Mouse (Mus musculus): ENCODE data around the gene Taok2. TPM values are rescaled to one million over a fixed set of nuclear protein-coding genes. Genes with fewer than 3 reads are reported as not detected.
"Not testable (repeated sequence)": the region's sequence is repeated elsewhere in the genome, so short reads cannot be mapped to it uniquely, and the experiment has no call there.

Gene Taok2
- polyA plus RNA-seq (2015; fragmentation: Nextera tagmentation; extraction: Ambion mirVana) = 48.7 and 50.5 TPM in 2 replicates

DNA sequence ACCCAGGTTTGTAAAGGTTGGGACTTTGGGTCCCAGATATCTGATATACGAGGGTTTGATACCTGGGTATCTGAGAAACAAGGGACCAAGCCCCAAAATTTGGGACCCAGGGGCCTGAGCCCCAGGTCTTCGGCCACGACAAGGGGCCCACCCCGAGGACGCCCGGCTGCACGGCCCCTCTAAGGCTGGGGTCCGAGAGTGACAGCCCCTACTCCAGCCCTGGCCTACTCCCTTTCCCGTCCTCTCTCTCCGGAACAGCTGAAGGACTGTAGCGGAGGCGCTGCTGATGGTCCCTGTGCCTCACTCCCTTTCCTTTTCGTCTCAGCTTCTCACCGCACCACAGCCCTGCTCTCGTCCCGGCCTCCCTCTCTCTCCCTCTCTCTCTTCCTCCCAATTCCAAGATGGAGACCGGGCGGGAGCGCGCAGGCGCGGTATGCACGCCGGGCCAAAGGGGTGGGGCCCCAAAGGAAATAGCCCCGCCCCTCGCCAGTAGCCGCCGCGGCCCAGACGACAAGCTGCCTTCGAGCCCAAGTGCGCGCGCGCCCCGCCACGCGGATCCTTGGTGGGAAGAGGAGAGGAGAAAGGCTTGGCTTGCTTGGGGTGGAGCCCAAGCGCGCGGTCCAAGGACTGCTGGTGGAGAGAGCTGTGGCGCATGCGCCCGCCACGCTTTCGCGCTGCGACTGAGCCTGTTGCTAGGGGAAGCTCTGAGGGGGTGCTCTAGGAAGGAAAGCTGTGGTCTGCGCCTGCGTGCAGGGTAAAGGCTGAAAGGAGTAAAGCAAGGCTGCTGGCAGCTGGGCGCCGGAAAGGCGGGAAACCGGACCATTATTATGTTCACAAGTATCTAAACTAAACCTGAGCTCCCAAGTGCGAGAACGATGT, at the start of gene Taok2:
Taok2 (minus strand) TSS at position 418 of the 879 bp plus-strand sequence.
- Histone ChIP-seq H3K4me1 (replicated peaks) (peaks cover 40% of the 10 kb centered on the region), H3K4me2 (peak within 1 kb of the TSS; percentile 99), H3K27ac (replicated peaks) (peak within 1 kb of the TSS; percentile 95), H3K9ac (peak within 1 kb of the TSS; percentile 94), H3K9me3 (no peaks in the 10 kb centered on the region), H3K36me3 (peaks cover 13% of the 10 kb centered on the region), H3K4me3 (peak within 1 kb of the TSS; percentile 91), H3K27me3 (no peaks in the 10 kb centered on the region)
- WGBS = under 1% methylated on average over 55 of the region's 56 CpGs
- peak; percentile 98 for ATAC-seq (ENCODE audit: low read depth)

- ATAC-seq (ENCODE audit: low read depth) = no peak
- H3K36me3 ChIP-seq = peaks cover 48% of the 10 kb centered on the region
- no peak overlapping the region for H3K4me3 ChIP-seq
- H3K4me1 ChIP-seq (replicated peaks) = peaks cover 19% of the 10 kb centered on the region
- H3K27me3 ChIP-seq = no peaks in the 10 kb centered on the region
- H3K9ac ChIP-seq = no peak overlapping the region
- no peak overlapping the region for H3K27ac ChIP-seq (replicated peaks)
- H3K4me2 ChIP-seq = no peak overlapping the region
- no peaks in the 10 kb centered on the region for H3K9me3 ChIP-seq
- 88% methylated on average over 2 of the region's 2 CpGs for WGBS
Measured at GRCm38 (mm10) chr7:126932652-126933051, 48.1 kb upstream of the Taok2 start.

DNA sequence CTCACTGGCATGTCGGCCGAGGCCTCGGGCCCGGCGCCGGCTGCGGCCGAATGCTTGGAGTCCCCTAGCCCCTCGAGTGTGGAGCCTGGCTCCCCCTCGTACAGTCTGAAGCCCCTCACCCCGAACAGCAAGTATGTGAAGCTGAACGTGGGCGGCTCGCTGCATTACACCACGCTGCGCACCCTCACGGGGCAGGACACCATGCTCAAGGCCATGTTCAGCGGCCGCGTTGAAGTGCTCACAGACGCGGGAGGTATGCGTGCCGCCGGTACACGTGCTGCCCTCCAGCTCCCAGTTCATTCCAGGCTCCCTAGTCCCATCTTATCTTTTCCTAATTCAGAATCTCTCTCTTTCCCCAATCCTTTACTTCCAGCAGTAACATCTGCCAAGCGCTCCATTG, 44.5 kb upstream of the Taok2 start:
- Histone ChIP-seq H3K9me3 (no peaks in the 10 kb centered on the region), H3K4me3 (peak overlapping the region; percentile 80), H3K9ac (peak overlapping the region; percentile 77), H3K36me3 (peaks cover 18% of the 10 kb centered on the region; the same call in 1 of the 2 replicates), H3K4me1 (replicated peaks) (peaks cover 19% of the 10 kb centered on the region), H3K27ac (replicated peaks) (peak overlapping the region; percentile 80), H3K4me2 (peak overlapping the region; percentile 86), H3K27me3 (no peaks in the 10 kb centered on the region)
- 1% methylated on average over 27 of the region's 27 CpGs for WGBS
- ATAC-seq (ENCODE audit: low read depth) = peak; percentile 74

GRCm38 (mm10) chr7:126928384-126929037, 44.0 kb upstream of the Taok2 start, which contains the start of gene Kctd13:
Gene Kctd13 (plus strand): TSS chr7:126928879.
- 3% methylated on average over 56 of the region's 56 CpGs for WGBS
- peak; percentile 98 for ATAC-seq (ENCODE audit: low read depth)

GRCm38 (mm10) chr7:126926299-126926698, 41.8 kb upstream of the Taok2 start:
- 66% methylated on average over 3 of the region's 3 CpGs for WGBS
- no peak overlapping the region for H3K9ac ChIP-seq
- no peak for ATAC-seq (ENCODE audit: low read depth)
- no peaks in the 10 kb centered on the region for H3K9me3 ChIP-seq
- H3K36me3 ChIP-seq = peaks cover 2% of the 10 kb centered on the region; the same call in 1 of the 2 replicates
- H3K4me2 ChIP-seq = no peak overlapping the region
- no peaks in the 10 kb centered on the region for H3K27me3 ChIP-seq
- H3K4me3 ChIP-seq = no peak overlapping the region
- H3K4me1 ChIP-seq (replicated peaks) = peaks cover 31% of the 10 kb centered on the region
- no peak overlapping the region for H3K27ac ChIP-seq (replicated peaks)

More at GRCm38 (mm10) chr7:126928384-126929037, 44.0 kb upstream of the Taok2 start, which contains the start of gene Kctd13:
- H3K4me2 ChIP-seq = peak within 1 kb of the TSS; percentile 86
- H3K36me3 ChIP-seq = peaks cover 15% of the 10 kb centered on the region; the same call in 1 of the 2 replicates
- H3K4me1 ChIP-seq (replicated peaks) = peaks cover 19% of the 10 kb centered on the region
- H3K4me3 ChIP-seq = peak within 1 kb of the TSS; percentile 80
- H3K27ac ChIP-seq (replicated peaks) = peak within 1 kb of the TSS; percentile 80
- H3K27me3 ChIP-seq = no peaks in the 10 kb centered on the region
- H3K9me3 ChIP-seq = no peaks in the 10 kb centered on the region
- H3K9ac ChIP-seq = peak within 1 kb of the TSS; percentile 77

- no peak for ATAC-seq (ENCODE audit: low read depth)
- H3K9me3 ChIP-seq = no peaks in the 10 kb centered on the region
- no peak overlapping the region for H3K4me3 ChIP-seq
- H3K27ac ChIP-seq (replicated peaks) = 0 out of 2 replicates have a peak overlapping the region, but pooled peaks have one; percentile 25
- peaks cover 12% of the 10 kb centered on the region for H3K4me1 ChIP-seq (replicated peaks)
- no peak overlapping the region for H3K4me2 ChIP-seq
- H3K27me3 ChIP-seq = no peaks in the 10 kb centered on the region
- H3K36me3 ChIP-seq = no peaks in the 10 kb centered on the region
- H3K9ac ChIP-seq = no peak overlapping the region
- 26% methylated on average over 5 of the region's 5 CpGs for WGBS
Measured at GRCm38 (mm10) chr7:126923999-126924398, 39.5 kb upstream of the Taok2 start.

- 17% methylated on average over 5 of the region's 5 CpGs for WGBS
- no peak within 1 kb of the TSS for H3K4me2 ChIP-seq
Measured at GRCm38 (mm10) chr7:126922624-126923060, 38.1 kb upstream of the Taok2 start, which contains the start of gene Tmem219. Gene Tmem219 (minus strand): TSS chr7:126922917.

DNA sequence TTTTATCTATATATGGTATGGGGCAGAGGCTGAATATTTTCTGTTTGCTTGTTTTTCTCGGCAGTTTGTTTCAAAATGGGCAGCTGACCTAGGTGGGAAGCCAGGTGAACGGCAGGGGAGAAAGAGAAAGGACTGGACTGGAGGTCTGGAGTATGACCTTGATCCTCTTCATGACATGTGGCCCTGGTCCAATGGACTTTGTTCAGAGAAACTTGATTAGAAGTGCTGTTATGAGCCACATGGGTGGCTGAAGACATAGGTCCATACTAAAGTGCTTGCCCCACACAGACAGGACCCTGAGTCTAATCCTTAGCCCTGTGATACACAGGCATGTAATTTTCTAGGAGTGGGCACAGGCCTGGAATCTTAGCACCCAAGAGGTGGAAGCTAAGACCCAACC, 37.1 kb upstream of the Taok2 start:
- H3K9ac ChIP-seq = no peak overlapping the region
- no peak overlapping the region for H3K4me3 ChIP-seq
- no peak overlapping the region for H3K4me2 ChIP-seq
- no peak overlapping the region for H3K27ac ChIP-seq (replicated peaks)
- WGBS = 62% methylated on average over 2 of the region's 2 CpGs
- peaks cover 12% of the 10 kb centered on the region for H3K4me1 ChIP-seq (replicated peaks)
- no peaks in the 10 kb centered on the region for H3K36me3 ChIP-seq
- no peaks in the 10 kb centered on the region for H3K9me3 ChIP-seq
- ATAC-seq (ENCODE audit: low read depth) = no peak
- H3K27me3 ChIP-seq = no peaks in the 10 kb centered on the region

More at GRCm38 (mm10) chr7:126922624-126923060, 38.1 kb upstream of the Taok2 start, which contains the start of gene Tmem219:
- ATAC-seq (ENCODE audit: low read depth) = no peak
- peaks cover 12% of the 10 kb centered on the region for H3K4me1 ChIP-seq (replicated peaks)
- H3K9me3 ChIP-seq = no peaks in the 10 kb centered on the region
- H3K9ac ChIP-seq = no peak within 1 kb of the TSS
- no peaks in the 10 kb centered on the region for H3K36me3 ChIP-seq
- H3K27ac ChIP-seq (replicated peaks) = 0 out of 2 replicates have a peak within 1 kb of the TSS, but pooled peaks have one; percentile 25
- no peak within 1 kb of the TSS for H3K4me3 ChIP-seq
- no peaks in the 10 kb centered on the region for H3K27me3 ChIP-seq

- Histone ChIP-seq H3K9me3 (no peaks in the 10 kb centered on the region), H3K9ac (no peak overlapping the region), H3K4me1 (replicated peaks) (peaks cover 12% of the 10 kb centered on the region), H3K4me2 (no peak overlapping the region), H3K27ac (replicated peaks) (no peak overlapping the region), H3K36me3 (no peaks in the 10 kb centered on the region), H3K27me3 (no peaks in the 10 kb centered on the region), H3K4me3 (no peak overlapping the region)
- ATAC-seq (ENCODE audit: low read depth) = no peak
- 80% methylated on average over 4 of the region's 4 CpGs for WGBS
Measured at GRCm38 (mm10) chr7:126919973-126920372, 35.5 kb upstream of the Taok2 start.

DNA sequence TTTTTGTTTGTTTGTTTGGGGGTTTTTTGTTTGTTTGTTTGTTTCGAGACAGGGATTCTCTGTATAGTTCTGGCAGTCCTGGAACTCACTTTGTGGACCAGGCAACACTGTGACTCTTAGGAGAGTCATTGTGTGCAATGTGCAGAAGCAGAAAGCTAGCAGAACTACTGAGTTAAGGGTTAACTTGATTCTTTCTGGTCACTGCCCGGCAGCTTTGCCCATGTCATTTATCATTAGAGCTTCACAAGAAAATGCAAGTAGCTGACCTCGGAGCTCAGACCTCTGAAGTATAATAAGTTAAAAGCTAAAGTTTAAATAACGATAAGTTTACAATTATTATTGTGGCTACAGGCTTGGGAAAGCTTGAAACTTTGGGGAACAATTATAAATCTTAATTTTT, 33.9 kb upstream of the Taok2 start:
- H3K36me3 ChIP-seq; ATAC-seq (ENCODE audit: low read depth); H3K27ac ChIP-seq (replicated peaks); H3K9ac ChIP-seq; H3K9me3 ChIP-seq; H3K4me2 ChIP-seq; H3K27me3 ChIP-seq; H3K4me3 ChIP-seq: not testable (repeated sequence)
- WGBS = 27% methylated on average over 4 of the region's 4 CpGs
- peaks cover 12% of the 10 kb centered on the region for H3K4me1 ChIP-seq (replicated peaks)

DNA sequence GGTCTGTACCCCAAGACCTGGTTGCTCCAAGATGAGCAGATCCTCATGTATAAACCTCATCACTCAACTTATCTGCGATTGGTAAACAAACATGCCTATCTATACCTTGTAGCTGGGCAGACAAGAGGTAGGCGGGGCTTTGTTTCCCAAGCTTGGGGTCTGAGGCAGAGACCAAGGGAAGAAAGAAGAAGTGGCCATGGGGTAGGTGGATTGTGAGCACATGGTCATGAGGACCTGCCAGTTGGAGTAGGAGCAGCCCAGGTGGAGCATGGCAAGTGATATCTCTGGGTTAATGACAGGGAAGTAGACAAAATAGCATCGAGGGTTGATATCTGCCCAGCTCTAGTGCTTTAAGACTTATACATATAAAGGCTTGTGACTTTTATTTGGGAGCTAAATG, 30.3 kb upstream of the Taok2 start:
- no peak overlapping the region for H3K9ac ChIP-seq
- no peak overlapping the region for H3K27ac ChIP-seq (replicated peaks)
- H3K4me3 ChIP-seq = no peak overlapping the region
- H3K4me2 ChIP-seq = no peak overlapping the region
- 93% methylated on average over 3 of the region's 3 CpGs for WGBS
- H3K36me3 ChIP-seq = no peaks in the 10 kb centered on the region
- H3K27me3 ChIP-seq = no peaks in the 10 kb centered on the region
- H3K9me3 ChIP-seq = no peaks in the 10 kb centered on the region
- no peak for ATAC-seq (ENCODE audit: low read depth)
- no peaks in the 10 kb centered on the region for H3K4me1 ChIP-seq (replicated peaks)

DNA sequence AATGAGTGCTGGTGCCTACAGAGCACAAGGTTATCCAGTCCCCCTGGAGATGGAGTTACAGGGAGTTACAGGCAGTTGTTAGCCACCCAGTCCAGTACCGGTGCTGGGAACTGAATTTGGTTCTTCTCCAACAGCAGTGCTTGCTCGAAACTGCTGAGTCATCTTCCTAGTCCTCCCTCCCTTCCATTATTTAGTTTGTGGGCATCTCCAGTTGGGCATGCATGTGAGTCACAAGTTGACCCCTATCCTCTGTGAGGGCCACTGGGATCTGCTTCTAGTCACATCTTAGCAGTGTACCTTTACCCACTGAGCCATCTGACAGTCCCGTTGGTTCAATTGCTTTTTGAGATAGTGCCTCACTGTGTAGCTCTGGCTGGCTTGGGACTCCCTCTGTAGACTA, 21.1 kb upstream of the Taok2 start:
- H3K27ac ChIP-seq (replicated peaks) = no peak overlapping the region
- WGBS = 70% methylated on average over 3 of the region's 3 CpGs

More for the DNA sequence above, 21.1 kb upstream of the Taok2 start:
- Histone ChIP-seq H3K9me3 (no peaks in the 10 kb centered on the region), H3K4me2 (no peak overlapping the region), H3K27me3 (no peaks in the 10 kb centered on the region), H3K9ac (no peak overlapping the region), H3K4me3 (no peak overlapping the region), H3K4me1 (replicated peaks) (no peaks in the 10 kb centered on the region), H3K36me3 (no peaks in the 10 kb centered on the region)
- ATAC-seq (ENCODE audit: low read depth) = no peak

All from neural tube, embryonic 13.5 days (tissue).